Mouse (Mus musculus): Measurements from ENCODE around the gene Ccdc86.

DNA sequence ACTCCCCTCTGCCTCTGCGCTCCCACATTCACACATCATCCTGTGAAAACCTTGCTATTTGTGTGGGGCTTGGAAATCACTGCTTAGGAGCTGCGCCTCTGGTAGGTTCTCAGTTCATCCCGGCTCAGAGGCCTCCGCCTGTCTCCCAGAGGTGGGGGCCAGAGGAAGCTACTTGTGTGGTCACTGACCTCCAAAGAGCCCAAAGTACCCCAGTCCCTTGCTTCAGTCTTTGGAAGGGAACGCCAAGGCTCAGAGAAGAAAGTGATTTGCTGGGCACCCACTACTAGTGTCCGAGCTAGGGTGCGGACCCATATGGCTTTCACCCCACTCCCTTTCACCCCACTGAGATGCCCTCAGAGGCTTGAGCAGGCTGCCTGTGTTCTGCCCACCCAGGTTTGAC lies 44.1 kb upstream of the Ccdc86 start, which contains the start of gene Ms4a15:
- TF ChIP-seq CTCF (conservative IDR thresholded peaks at IDR 0.05; ENCODE audit: low read length): no peak
- no peak for TF ChIP-seq POU5F1 (IDR thresholded peaks at IDR 0.05; ENCODE audit: borderline replicate concordance, low read length)
- TF ChIP-seq NANOG (IDR thresholded peaks at IDR 0.05; ENCODE audit: borderline replicate concordance, low read length): no peak
